Mouse (Mus musculus): ENCODE results near the gene Scnm1. TPM values are rescaled to one million over a fixed set of nuclear protein-coding genes. Genes with fewer than 3 reads are reported as not detected.

The Scnm1 gene
- polyA plus RNA-seq, 1 experiment from 2014 or later = 57.0 TPM

DNA sequence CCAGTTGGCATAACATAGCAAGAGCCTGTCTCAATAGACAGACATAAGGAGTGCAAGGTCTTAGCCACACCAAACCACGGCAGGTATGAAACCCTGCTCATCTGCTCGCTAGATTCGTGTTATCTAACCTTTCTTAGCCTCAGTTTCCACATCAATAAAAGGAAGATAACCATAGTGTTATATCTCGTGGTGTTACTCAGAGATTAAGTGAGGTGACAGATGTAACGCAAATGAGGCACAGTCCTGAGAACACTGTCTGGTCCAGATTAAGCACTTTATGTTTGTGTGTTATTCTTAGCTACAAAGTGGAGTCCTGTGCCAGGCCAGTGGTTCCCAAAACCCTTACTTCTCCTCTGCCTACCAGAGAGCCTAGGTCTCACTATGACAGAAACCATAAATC lies 31.0 kb upstream of the Scnm1 start:
- WGBS = 74% methylated on average over 5 of the region's 5 CpGs

DNA sequence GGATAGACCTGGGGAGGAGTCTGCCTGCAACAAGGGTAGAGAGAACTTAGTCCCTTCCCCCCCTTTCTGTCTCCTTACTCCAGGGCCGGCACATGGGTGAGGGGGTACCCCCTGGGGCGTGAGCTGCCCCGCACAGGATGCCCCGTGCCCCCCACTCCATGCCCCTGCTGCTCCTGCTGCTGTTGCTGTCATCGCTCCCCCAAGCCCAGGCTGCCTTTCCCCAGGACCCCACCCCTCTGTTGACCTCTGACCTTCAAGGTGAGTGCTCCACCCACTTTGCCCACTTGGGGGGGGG lies 30.4 kb upstream of the Scnm1 start:
- H3K4me2 ChIP-seq (replicated peaks) = no peak overlapping the region
- no peak overlapping the region for H3K9ac ChIP-seq
- no peak overlapping the region for H3K27ac ChIP-seq
- no peaks in the 10 kb centered on the region for H3K27me3 ChIP-seq (replicated peaks)
- 91% methylated on average over 5 of the region's 5 CpGs for WGBS
- no peaks in the 10 kb centered on the region for H3K36me3 ChIP-seq
- H3K9me3 ChIP-seq = no peaks in the 10 kb centered on the region
- peaks cover 32% of the 10 kb centered on the region for H3K4me1 ChIP-seq (replicated peaks)
- ATAC-seq = no peak
- no peak overlapping the region for H3K4me3 ChIP-seq (replicated peaks)

More for the DNA sequence above, 31.0 kb upstream of the Scnm1 start:
- no peaks in the 10 kb centered on the region for H3K9me3 ChIP-seq
- peaks cover under 1% of the 10 kb centered on the region; the same call in 1 of the 2 replicates for H3K36me3 ChIP-seq
- H3K4me1 ChIP-seq (replicated peaks) = peaks cover 32% of the 10 kb centered on the region
- no peaks in the 10 kb centered on the region for H3K27me3 ChIP-seq (replicated peaks)
- H3K4me2 ChIP-seq (replicated peaks) = no peak overlapping the region
- H3K4me3 ChIP-seq (replicated peaks) = no peak overlapping the region
- ATAC-seq = no peak
- no peak overlapping the region for H3K9ac ChIP-seq
- no peak overlapping the region for H3K27ac ChIP-seq

DNA sequence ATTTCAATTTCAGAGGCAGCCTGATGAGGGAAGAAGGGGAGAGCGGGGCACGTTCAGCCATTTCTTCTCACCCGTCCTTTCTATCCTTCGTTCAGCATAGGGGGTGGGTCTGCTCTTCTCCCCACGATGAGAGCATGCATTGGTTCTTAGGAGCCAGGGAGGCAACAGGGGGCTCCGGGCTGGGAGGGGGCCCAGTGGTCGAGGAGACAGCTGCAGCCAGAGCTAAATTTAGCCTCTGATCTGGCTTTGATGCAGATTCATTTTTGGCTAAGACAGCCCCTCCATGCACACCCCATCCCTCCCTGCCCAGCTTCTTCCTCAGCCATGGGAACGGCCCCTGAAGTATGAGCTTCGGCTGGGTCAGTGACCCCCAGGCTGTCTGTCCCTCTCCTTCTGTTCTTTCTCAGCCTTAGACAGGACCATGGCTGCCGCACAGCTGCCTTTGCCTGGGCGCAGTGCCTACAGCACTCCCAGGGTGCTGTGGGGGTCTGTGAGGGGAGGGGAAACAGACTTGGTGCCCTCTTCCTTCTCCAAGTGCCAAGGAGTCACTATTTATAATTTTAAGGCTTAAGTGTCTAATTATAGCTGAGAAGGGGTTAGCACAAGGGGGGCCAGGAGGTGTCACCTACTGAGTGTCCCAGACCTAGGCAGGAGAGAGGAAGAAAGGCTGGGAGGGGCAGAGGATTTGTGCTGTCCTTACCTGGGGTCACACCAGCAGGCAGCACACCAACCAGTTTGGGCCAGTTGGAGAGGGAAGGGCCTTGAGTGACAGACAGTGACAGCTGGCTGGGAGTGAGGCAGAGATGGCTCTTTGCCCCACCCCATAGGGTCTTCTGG lies 29.8 kb upstream of the Scnm1 start:
- ATAC-seq = no peak
- Histone ChIP-seq H3K4me2 (replicated peaks) (peak overlapping the region; percentile 93; the same call in 1 of the 2 replicates), H3K9ac (no peak overlapping the region), H3K4me3 (replicated peaks) (no peak overlapping the region), H3K36me3 (no peaks in the 10 kb centered on the region), H3K9me3 (no peaks in the 10 kb centered on the region), H3K4me1 (replicated peaks) (peaks cover 32% of the 10 kb centered on the region), H3K27me3 (replicated peaks) (no peaks in the 10 kb centered on the region), H3K27ac (no peak overlapping the region)
- 46% methylated on average over 11 of the region's 11 CpGs for WGBS

DNA sequence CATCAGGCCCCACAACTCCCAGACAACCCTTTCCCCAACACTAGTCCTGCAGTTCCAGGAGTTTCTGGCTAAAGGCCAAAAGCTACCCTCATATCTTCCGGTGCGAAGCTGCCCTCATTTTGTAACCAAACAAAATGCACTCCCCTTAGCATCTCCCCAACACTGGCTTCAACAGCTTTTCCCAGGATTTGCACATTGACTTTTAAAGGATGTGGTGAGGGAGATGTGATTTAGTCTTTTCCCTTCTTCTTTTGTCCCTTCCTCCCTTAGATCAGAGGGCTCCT lies 28.5 kb upstream of the Scnm1 start:
- Histone ChIP-seq H3K4me1 (replicated peaks) (peaks cover 32% of the 10 kb centered on the region), H3K27me3 (replicated peaks) (no peaks in the 10 kb centered on the region), H3K9ac (no peak overlapping the region), H3K4me2 (replicated peaks) (peak overlapping the region; percentile 93), H3K9me3 (no peaks in the 10 kb centered on the region), H3K36me3 (no peaks in the 10 kb centered on the region), H3K4me3 (replicated peaks) (no peak overlapping the region), H3K27ac (no peak overlapping the region)
- 38% methylated on average over 2 of the region's 2 CpGs for WGBS
- no peak for ATAC-seq

DNA sequence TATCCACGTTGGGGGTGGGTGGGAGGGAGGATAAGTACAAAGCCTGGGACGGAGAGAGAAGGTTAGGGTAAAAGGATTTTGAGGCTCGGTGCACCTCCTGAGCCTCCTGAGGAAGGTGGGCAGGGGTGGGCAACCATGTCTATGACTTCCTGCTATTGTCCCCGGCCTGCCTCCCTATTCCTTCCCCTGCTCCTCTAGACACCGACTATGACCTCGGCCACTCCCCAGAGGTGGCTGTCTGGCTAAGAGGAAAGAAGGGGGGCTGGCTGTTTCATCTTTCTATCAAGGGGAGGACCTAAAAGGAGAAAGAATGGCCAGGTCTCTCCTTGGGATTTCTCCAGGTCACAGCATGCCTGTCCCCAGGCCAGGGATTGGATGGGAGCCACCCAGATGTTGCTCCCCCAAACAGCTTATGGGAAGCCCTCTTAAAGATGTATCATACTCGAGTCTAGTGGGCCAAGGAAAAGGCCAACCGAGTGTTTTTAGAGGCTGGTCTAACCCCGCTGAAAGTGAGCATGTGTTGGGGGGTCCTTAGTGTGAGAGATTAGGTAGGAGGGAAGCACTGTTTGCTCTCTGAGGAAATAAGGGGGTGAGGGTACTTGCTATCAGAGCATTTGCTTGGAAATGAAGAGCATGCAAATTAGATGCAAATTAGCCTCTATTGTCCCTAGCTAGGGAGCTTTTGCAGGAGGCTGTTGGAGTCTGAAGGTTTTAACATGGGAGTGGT lies 28.0 kb upstream of the Scnm1 start:
- Histone ChIP-seq H3K4me2 (replicated peaks) (peak overlapping the region; percentile 93), H3K9me3 (no peaks in the 10 kb centered on the region), H3K4me3 (replicated peaks) (peak overlapping the region; percentile 70), H3K9ac (peak overlapping the region; percentile 71), H3K4me1 (replicated peaks) (peaks cover 32% of the 10 kb centered on the region), H3K27ac (no peak overlapping the region; the same call in 1 of the 2 replicates), H3K27me3 (replicated peaks) (no peaks in the 10 kb centered on the region), H3K36me3 (no peaks in the 10 kb centered on the region)
- ATAC-seq = no peak
- WGBS = 22% methylated on average over 9 of the region's 9 CpGs

DNA sequence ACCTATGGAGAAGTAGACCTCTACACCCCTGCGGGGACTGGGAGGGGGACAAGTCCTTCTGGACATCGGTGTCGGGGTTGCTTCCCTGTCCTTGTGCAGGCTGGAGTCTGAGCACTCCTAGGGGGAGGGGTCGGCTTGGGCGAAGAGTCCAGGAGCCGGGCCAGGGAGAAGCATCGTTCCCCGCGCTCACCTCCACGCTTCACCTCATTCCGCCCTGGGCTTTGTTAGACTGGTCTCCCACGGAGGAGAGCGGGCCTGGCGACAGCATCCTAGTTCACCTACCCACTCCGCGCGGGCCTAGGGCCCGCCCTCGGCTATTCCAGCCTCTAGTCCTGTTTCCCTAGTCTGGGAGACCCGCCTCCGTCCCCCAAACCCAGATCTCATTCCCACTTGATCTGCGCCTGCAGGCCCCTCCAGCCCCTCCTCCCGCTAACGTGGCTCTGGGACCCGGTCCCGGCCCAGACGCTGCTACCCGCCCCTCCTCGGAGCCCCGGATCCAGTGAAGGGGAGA lies 27.3 kb upstream of the Scnm1 start:
- Histone ChIP-seq H3K4me2 (replicated peaks) (peak overlapping the region; percentile 93), H3K4me3 (replicated peaks) (peak overlapping the region; percentile 70), H3K9me3 (no peaks in the 10 kb centered on the region), H3K9ac (peak overlapping the region; percentile 71), H3K27me3 (replicated peaks) (no peaks in the 10 kb centered on the region), H3K4me1 (replicated peaks) (peaks cover 32% of the 10 kb centered on the region), H3K27ac (no peak overlapping the region; the same call in 1 of the 2 replicates), H3K36me3 (no peaks in the 10 kb centered on the region)
- 2% methylated on average over 30 of the region's 30 CpGs for WGBS
- 0 out of 2 replicates have a peak, but pooled peaks have one; percentile 6 for ATAC-seq

DNA sequence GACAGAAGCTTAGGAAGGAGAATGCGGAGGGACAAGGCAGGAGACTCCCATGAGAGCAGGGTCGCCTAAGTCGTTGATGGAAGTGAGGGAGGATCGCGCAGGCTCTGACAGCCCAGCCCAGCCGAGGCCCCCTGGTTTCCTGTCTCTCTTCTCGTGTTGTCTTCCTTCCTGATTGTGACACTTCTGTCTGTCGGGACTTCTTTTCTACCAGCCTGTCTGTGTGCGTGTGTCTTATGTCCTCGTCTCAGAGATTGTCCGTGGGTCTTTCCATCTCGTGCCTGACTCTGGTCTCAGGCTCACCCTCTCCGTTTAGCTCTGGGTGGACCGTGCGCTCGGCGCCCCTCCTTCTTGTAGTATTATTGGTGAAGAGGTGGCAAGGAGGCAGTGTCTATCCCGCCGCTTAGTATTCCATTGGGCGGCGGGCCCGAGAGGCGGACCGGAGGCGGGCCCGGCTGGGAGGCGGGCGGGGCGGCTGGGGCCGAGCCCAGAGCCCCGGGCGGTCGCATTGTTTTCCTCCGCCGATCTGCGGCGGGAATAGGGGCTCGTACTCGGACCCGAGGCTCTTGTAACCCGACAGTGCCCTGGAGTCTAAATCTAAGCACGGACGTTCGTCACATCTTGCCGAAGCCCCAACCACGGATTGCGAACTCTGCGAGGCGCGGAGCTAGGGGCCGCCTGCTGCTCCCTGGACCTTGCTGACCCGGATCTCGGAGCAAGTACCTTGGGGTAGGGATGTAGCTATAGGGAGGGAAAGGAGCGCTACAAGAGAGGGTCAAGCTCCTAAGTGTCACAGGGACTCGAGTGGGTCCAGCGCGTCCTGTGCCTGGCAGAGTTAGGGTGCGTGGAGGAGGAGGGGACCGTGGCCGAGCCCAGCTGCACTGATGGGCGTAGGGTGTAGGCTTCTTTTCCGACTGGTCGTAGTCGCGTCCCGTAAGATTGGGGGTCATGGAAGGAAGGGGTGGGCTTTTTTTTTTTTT lies 26.5 kb upstream of the Scnm1 start, which contains the start of gene Sema6c:
Sema6c (plus strand) TSS at position 471 of the 977 bp plus-strand sequence.
- WGBS = under 1% methylated on average over 66 of the region's 66 CpGs
- Histone ChIP-seq H3K4me2 (replicated peaks) (peak within 1 kb of the TSS; percentile 93), H3K4me3 (replicated peaks) (peak within 1 kb of the TSS; percentile 70), H3K9me3 (no peaks in the 10 kb centered on the region), H3K27me3 (replicated peaks) (no peaks in the 10 kb centered on the region), H3K4me1 (replicated peaks) (peaks cover 32% of the 10 kb centered on the region), H3K36me3 (no peaks in the 10 kb centered on the region), H3K9ac (peak within 1 kb of the TSS; percentile 71), H3K27ac (no peak within 1 kb of the TSS; the same call in 1 of the 2 replicates)
- peak; percentile 98 for ATAC-seq

DNA sequence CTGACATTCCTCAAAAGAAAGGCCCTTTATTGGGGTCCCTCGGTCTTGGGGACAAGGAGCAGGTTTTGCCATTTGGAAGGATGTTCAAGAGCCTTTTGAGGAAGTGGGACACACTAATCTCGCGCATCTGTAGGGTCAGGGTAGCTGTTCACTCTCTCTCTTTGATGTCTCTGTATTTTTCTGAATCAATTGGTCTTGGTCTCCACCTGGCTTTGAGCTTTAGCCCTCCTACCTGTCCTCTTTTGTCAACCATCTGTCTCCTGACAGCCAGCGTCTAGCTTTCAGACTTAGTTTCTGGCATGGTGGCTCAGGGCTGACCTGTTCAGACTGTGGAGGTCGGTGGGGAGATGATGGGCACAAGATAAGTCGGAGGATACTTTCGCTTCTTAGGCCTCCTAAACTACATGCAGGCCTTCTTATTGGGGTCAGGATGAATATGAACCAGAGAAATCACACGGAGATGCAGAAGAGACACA lies 25.7 kb upstream of the Scnm1 start:
- Histone ChIP-seq H3K27me3 (replicated peaks) (no peaks in the 10 kb centered on the region), H3K27ac (no peak overlapping the region), H3K9me3 (no peaks in the 10 kb centered on the region), H3K4me1 (replicated peaks) (peaks cover 32% of the 10 kb centered on the region), H3K9ac (peak overlapping the region; percentile 71), H3K36me3 (no peaks in the 10 kb centered on the region), H3K4me3 (replicated peaks) (peak overlapping the region; percentile 70), H3K4me2 (replicated peaks) (peak overlapping the region; percentile 93)
- peak; percentile 5; the same call in 1 of the 2 replicates for ATAC-seq
- WGBS = 24% methylated on average over 8 of the region's 8 CpGs

DNA sequence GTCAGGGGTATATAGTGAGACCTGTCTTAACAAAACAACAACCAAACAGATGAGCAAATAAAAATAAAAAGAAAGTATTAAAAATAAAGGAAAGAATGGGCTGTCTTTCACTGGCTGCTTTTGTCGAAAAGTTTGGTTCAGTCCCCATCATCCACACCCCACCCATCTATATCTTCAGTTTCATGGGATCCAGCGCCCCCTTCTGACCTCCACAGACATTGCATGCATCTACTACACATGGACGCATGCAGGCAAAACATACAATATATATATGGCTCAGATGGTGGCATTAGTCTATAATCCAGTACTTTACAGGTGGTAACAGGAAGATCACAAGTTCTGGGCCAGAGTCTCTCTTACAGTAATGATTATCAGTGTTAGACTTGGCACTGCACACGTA lies 20.1 kb upstream of the Scnm1 start:
- Histone ChIP-seq H3K27me3 (replicated peaks) (no peaks in the 10 kb centered on the region), H3K4me1 (replicated peaks) (no peaks in the 10 kb centered on the region), H3K27ac (no peak overlapping the region), H3K36me3 (no peaks in the 10 kb centered on the region), H3K9me3 (no peaks in the 10 kb centered on the region), H3K9ac (no peak overlapping the region), H3K4me2 (replicated peaks) (no peak overlapping the region), H3K4me3 (replicated peaks) (no peak overlapping the region)
- no peak for ATAC-seq
- 60% methylated on average over 4 of the region's 4 CpGs for WGBS

DNA sequence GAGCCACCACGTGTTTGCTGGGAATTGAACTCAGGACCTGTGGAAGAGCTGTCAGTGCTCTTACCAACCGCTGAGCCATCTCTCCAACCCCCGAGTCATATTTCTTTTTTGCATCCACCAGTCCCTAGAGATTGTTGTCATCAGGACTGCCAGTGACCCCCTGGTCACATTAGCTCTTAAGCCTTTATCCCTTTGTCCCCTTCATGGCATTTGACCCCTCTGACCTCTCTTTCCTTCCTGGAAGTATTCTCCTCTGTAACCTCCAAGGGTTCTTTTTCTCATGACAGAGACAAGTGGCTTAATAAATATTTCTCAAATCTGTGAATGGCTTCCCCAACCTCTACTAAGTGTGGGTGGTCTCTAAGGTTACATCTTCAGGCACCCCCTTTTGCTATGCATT lies 14.1 kb upstream of the Scnm1 start:
- H3K9me3 ChIP-seq = no peaks in the 10 kb centered on the region
- no peak for ATAC-seq
- H3K4me2 ChIP-seq (replicated peaks) = no peak overlapping the region
- no peak overlapping the region for H3K9ac ChIP-seq
- H3K4me3 ChIP-seq (replicated peaks) = no peak overlapping the region
- H3K27me3 ChIP-seq (replicated peaks) = no peaks in the 10 kb centered on the region
- H3K4me1 ChIP-seq (replicated peaks) = no peaks in the 10 kb centered on the region
- 68% methylated on average over 3 of the region's 3 CpGs for WGBS
- no peaks in the 10 kb centered on the region for H3K36me3 ChIP-seq
- H3K27ac ChIP-seq = no peak overlapping the region

DNA sequence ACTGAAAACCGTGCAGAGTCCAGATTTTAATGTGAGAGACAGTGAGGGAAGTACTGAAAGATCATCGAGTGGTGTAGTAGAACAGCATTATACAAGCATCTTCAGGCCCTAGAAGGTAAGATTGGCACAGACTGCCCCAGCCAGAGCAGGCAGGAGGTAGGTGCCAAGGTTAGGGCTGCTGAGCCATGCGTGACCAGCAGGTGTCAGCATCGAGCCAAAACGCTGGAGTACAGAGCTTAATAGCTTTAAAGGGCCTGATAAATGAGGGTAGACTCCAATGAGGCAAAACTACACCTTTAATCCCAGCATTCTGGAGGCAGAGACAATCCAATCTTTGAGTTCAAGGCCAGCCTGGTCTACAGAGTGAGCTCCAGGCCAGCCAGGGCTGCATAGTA lies 8.8 kb upstream of the Scnm1 start:
- Histone ChIP-seq H3K4me1 (replicated peaks) (no peaks in the 10 kb centered on the region), H3K27ac (no peak overlapping the region), H3K9me3 (no peaks in the 10 kb centered on the region), H3K27me3 (replicated peaks) (no peaks in the 10 kb centered on the region), H3K4me3 (replicated peaks) (no peak overlapping the region), H3K36me3 (no peaks in the 10 kb centered on the region; the same call in none of the 2 replicates), H3K4me2 (replicated peaks) (no peak overlapping the region), H3K9ac (no peak overlapping the region)
- ATAC-seq = peak; percentile 83
- 6% methylated on average over 5 of the region's 5 CpGs for WGBS
